Mouse (Mus musculus): ENCODE results near the gene Otub1.

Gene Otub1

DNA sequence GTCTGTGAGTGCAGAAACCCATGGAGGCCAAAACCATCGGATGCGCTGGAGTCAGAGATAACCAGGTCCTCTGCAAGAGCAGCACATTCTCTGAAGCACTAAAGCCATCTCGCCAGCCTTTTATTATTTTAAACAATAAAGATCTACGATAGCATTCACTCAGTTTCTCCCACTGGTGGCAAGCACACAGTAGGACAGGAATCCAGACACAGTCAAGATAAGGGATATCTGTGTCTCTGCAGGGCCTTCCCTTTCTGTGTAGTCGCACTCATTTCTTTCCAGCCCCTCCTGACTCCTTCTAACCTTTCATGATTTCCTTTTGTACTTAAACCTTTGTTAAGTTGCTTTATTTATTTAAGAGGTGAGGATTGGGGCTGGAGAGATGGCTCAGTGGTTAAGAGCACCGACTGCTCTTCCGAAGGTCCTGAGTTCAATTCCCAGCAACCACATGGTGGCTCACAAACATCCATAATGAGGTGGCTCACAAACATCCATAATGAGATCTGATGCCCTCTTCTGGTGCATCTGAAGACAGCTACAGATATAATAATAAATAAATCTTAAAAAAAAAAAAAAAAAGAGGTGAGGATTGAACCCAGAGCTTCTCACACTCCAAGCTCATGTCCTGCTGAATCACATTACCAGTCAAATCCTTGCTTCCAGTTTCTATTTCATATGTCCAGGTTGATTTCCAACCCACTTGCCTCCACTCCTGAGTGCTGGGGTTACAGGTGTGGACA, 4.0 kb upstream of the Otub1 start:
- no peak for DNase-seq (ENCODE audit: low spot score)

DNA sequence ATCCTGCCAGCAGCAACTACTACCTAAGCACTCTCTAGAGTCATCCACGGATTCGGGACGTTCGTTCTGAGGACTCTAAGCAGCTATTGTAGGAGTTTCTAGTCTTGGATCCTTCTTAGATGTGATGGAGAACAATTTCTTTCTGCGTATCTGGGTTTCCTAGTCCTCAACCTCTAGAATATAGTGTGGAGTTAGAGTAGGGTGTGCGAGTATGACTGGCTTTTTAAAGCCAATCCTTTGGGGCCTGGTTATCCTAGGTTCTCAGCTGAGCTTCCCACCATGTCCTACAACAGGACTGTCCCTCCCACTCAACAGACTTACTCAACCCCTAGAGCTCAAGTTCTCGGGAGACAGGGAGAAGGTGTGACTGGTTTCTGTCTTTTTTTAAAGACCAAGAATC, 790 bp downstream of the Otub1 start:
- DNase-seq (ENCODE audit: low spot score), result no peak

DNA sequence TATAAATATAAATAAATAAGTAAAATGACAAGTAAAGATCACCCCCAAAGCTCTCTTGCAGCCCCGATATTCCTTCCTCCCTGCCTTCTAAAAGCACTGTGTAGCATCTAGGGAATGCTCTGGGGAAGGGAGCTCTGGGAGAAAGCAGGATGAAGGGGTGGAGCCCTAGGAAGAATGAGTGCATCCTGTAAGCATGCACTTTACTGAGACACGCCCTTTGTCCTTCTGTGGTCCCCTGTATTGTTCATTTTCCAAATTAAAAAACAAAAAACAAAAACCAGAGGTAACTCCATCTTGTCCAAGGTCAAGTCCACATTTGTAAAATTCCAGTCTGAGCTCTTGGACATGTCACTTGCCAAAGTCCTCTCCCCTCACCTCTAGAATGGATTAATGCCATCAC, 1.2 kb downstream of the Otub1 start:
- no peak for DNase-seq (ENCODE audit: low spot score)

DNA sequence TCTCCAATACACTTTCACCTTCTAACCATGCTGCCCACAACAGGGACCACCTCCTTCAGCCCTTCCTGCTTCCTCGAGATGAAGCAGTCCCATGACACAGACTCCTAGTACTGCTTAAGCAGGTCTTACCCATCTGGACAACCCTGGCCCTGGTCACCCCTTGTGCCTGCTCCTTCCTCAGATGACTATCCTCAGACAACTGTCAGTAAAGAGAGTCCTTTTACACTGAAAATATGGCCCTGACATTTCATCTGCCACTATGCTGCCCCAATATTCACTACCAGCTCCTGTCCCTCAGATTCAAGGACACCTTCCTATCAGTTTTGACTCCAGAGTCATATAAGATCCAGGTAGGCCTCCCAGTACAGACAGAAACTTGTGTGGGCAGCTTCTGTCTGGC, 5.7 kb downstream of the Otub1 start:
- no peak for DNase-seq (ENCODE audit: low spot score)

DNA sequence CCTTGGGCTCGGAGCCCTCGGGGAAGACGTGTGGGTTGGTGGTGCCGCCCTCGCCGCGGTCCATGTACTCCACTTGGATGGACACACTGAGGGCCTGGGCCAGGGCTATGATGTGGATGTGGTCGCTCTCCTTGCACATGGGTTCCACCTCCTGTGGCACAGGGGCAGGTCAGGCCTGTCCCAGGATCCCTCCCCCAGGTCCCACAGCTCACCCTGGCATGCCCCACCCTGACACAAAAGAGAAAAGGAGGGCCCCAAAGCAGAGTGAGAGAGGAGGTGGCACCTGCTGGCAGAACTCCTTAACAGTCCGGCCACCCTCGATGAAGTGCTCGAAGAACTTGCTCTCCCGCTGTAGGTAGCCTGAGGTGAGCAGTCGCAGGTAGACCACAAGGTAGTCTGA, 7.0 kb downstream of the Otub1 start:
- DNase-seq (ENCODE audit: low spot score), result no peak

DNA sequence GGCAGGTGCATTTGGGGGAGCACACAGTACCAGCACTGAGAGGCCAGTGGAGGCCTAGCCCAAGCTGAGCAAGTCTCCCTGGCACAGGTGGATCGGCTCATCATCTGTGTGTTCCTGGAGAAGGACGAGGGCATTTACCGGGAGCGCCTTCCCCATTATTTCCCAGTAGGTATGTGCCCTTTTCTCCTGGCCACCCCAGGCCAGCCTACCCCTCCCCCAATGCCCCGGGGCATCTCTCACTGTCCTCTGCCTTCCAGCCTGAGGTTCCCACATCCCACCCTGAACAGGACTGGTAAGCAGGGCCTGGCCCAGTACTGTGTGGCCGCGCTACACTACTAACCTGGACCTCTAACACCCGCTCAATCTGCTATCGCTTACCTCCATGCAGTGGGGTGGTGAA, 8.7 kb downstream of the Otub1 start:
- DNase-seq (ENCODE audit: low spot score), result no peak

DNA sequence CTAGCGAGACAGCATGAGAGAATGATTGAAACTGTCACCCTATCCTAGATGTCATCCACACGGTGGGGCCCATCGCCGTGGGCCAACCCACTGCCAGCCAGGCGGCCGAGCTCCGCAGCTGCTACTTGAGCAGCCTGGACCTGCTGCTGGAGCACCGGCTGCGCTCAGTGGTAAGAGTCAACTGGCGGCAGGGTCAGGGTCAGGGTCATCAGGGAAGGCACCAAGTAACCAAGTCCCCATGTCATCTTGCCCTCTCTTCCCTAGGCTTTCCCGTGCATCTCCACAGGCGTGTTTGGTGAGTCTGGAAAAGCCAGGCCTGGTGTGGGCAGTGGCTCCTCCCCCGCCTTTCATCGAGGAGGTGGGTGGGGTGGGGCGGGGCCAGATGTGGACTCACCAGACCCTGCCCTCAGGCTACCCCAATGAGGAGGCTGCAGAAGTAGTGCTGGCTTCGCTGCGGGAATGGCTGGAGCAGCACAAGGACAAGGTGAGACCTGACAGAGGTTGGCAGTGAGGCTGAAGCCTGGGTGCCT, 9.3 kb downstream of the Otub1 start:
- peak; percentile 48 for DNase-seq (ENCODE audit: low spot score)

DNA sequence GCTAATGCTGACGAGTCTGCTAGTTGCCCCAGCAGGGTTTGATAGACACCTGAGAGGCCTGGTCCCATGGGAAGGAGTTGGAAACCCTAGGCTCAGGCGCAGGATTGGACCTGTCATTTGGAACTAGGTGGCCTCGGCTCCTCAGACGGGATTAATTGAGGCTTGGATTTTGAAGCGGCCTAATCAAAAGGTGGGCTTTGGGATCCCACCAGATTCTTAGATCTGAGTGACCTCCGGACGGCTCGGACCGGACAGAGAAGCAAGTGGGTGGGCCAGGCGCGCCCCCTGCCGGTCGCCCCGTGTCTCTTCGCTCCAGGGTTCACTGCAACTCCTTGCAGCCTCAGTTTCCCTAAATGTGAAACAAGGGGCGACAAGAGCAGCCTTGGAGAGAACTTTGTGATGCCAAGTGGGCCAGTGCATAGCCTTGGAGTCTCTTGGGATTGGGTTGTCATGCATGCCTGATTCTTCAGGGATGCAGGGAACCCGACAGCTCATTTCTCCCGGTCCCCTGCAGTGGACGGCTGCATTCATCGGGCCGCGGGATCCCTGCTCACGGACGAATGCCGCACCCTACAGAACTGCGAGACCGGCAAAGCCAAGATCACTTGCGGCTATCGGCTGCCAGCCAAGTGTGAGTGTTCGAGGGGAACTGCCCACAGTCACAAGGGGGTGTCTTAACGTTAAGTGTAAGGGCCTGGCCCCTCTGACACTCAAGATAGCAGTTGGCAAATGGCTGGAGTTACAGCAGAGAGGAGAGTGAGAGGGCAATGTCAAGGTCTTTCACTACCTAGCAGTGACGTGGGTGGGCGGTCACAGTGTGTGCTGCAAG, 10.0 kb downstream of the Otub1 start:
- peak; percentile 85 for DNase-seq (ENCODE audit: low spot score)

DNA sequence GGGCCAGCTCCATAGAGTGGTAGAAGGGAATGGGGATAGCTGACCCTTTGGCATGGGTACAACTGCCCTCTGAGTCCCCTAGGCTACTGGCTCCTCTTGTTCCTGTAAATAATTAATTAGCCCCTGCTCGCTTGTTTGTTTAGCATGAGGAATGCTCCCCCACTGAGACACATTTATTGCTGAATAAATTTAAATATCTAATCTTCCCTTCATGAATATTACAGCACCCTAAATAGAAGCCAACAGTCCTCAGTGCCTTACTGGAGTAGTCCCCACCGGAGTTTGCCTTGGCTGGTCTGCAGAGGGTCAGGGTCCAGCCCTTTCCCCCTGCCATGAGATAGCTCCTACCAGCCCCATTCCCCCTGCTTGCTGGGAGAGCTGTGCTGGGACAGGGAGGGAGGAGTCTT, 13.6 kb downstream of the Otub1 start:
- no peak for DNase-seq (ENCODE audit: low spot score)

DNA sequence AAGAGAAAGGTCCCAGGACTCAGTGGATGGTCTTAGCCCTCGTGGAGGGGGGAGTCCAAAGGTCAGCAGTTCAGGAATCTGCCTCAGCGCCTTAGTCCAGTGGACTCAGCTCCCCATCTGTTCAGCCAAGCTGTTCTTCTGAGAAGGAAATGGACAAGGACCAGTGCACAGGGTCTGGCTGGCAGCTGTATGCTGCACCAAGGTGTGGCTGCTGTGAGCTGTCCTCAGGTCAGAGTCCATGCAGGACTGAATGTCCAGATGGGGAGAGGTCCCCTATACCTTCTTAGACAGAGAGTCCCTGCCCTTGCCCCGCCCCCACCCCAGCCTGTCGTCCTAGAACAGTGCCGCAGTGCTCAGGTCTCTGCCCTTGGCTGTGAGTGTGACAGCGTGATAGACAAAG, 14.5 kb downstream of the Otub1 start:
- DNase-seq (ENCODE audit: low spot score), result no peak

DNA sequence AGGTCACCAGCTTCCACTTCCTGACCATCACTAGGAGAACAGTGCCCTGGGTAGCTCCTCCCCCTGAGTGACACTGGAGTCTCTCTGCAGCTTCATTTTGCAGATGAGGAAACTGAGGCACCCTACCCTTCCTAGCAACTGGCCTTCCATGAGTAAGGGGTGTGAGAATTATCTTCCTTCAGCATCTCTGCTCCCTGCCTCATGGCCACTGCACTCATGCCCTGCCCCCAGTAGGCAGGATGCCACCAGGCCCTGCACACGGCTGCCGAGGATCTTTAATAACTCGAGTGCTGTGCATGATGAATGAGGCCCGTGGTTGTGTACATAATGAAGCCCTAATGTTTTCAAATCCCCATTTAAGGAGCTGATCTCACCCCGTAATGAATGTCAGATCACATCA, 15.1 kb downstream of the Otub1 start:
- DNase-seq (ENCODE audit: low spot score), result no peak

DNA sequence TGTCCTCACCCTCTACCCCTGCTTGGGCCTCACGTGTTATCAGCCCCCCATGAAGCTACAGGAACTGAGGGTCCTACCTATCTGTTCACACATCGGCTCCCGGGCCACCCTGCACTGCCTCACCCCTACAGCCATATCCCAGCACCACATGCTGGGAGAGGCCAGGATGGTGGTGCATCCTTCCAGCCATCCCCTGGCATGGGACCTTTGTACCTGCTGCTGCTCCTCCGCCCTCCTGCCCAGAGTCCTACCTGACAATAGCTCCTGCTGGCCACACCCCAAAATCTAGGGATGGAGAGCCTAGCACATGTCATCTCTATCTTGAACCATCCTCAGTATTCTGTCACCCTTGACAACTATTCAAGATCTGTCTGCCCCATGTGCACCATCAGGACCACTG, 17.1 kb downstream of the Otub1 start:
- no peak for DNase-seq (ENCODE audit: low spot score)

DNA sequence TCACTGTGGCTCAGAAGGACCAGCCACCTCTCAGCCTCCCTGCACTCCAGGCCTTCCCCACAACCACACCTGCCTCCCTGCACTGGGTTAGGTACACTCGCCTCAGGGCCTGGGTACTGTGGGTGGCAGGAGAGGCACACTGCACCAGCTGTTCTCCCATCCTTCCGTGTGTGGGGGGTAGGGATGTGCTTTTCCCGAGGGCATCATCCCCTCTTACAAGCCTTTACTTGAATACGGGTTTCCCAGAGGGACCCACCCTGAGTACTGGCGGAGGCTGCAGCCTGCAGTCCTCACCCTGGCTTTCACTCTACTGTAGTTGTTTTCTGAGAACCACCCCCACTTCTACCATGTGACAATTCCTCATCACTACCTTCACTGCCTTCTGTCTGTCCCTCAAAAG, 19.0 kb downstream of the Otub1 start:
- DNase-seq (ENCODE audit: low spot score), result no peak

DNA sequence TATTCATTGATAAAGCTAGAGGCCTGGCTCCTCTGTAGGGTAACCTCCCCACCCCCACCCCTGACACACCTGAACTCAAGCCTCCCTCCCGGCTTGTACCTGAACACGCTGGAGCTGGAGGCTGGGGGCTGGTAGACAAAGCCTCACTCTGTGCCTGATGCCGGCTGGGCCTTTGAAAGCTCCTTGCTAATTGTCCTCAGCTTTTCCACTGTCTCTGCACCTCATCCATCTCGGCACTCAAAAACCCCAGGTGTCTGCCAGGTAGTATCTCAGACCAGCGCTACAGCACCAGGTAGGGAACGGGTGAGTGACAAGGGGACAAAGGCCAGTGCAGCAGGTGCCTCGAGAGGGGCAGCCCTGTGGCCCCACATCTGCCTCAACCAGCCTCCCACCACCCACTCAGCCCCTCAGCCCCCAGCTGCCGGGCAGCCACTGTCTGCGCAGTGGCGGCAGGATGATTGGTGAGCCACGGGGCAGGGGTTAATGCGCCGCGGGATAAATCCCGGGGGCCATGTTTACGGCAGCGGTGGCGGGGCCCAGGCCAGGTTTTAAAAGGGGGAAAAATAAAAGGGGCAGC, 20.3 kb downstream of the Otub1 start:
- no peak for DNase-seq (ENCODE audit: low spot score)

DNA sequence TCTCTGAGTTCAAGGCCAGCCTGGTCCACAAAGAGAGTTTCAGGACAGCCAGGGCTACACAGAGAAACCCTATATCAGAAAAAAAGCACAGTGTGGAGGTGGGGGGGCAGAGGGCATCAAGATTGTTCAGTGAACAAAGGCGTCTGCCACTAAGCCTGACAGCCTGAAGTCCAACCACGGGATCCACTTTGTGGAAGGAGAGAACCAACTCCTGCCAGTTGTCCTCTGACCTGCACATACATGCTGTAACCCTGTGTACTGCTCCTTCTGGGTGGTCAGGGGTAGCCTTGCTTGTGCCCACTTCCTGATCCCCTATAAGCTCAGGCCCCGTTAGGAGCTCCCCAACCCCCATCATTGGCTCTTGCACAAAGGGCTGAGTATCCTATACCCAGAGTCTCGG, 21.1 kb downstream of the Otub1 start:
- no peak for DNase-seq (ENCODE audit: low spot score)

DNA sequence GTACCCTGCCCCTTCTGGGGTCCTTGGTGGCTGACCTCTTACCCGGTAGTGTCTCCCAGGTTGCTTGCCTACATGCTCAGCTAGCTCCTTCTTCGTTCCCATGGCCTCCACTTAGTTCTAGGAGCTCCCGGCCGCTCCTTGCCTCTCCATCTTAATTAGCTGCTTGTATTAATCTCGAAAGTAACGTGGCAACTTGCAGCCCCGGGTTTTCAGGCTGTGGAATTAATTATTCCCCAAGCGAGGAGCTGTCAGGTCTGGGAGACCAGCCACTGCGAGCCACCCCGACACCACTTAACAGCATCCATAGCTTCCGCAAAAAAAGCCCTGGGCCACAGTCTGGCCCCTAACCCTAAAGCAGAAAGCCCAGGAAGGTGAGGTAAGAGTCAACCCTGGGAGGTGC, 22.7 kb downstream of the Otub1 start:
- no peak for DNase-seq (ENCODE audit: low spot score)

DNA sequence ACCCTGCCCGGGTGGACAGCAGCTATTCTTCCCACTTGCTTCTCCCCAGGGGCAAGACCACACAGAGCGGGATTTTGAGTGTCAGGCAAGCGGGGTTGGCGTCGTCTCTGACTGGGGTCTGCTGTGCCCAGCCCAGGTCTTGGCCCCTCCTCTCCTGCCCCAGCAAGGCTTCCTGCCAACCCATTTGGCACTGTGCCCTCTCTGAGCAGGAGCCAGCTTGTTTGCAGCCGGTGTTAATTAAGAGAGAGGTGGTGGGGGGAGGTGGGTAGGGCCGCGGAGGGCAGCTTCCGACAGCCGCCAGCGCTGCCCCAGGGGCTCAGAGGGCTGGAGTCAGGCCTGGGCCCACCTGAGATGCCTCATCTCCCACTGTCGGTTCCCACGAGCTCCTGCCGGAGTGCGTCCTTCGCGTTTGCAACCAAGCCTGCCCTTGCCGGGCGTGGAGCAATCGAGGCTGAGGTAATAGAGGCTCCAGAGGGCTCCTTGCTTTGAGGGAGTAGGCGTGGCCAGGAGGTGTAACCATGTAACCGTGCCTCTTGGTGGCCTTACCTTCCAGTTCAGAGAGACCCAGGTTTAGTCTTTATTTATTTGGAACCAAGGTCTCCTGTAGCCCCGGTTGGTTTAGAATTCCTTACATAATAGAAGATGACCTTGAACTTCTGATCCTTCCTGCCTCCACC, 23.7 kb downstream of the Otub1 start:
- DNase-seq (ENCODE audit: low spot score), result peak; percentile 63

DNA sequence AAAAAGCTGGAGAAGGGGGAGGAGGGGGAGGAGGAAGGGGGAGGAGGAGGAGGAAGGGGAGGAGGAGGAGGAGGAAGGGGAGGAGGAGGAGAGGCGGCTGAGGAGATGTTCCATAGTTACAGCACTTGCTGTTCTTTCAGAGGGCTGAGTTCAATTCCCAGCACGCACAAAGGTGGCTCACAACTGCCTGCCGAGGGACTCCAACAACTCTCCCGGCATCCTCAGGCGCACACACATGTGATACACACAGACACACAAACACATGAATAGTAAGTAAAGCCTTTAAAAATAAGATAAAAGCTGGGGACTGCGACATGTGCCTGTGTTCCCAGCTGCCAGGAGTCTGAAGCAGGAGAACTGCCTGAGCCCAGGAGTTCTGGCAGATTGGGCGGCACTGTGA, 24.6 kb downstream of the Otub1 start:
- no peak for DNase-seq (ENCODE audit: low spot score)

DNA sequence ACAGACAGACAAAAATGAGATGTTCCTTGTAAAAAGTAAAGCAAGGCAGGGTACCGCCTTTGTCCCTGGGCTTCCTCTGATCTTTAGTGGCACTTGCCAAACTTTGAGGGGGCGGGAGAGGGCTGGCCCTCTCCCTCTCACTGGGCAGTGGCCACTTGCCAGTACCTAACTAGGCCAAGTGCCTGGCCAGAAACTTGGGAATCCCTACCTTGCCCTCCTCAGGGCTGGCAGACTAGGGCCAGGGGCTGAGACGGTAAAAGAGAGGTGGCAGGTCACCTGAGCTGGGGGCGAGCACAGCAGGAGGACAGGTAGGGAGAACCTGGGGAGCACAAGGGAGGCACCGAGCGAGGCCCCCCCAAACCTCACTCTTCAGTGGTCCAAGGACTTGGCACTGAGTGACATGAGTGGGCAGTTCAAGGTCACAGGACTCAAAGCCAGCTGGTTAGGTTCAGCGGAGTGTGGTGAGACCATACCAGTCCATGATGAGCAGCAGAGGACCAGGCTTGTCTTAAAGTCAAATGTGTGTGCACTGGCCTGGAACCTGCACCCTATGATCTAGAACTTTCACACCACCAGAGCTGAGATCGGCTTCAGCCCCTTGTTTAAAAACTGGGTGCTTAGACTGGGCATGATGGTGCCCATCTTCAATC, 25.2 kb downstream of the Otub1 start:
- DNase-seq (ENCODE audit: low spot score), result no peak

DNA sequence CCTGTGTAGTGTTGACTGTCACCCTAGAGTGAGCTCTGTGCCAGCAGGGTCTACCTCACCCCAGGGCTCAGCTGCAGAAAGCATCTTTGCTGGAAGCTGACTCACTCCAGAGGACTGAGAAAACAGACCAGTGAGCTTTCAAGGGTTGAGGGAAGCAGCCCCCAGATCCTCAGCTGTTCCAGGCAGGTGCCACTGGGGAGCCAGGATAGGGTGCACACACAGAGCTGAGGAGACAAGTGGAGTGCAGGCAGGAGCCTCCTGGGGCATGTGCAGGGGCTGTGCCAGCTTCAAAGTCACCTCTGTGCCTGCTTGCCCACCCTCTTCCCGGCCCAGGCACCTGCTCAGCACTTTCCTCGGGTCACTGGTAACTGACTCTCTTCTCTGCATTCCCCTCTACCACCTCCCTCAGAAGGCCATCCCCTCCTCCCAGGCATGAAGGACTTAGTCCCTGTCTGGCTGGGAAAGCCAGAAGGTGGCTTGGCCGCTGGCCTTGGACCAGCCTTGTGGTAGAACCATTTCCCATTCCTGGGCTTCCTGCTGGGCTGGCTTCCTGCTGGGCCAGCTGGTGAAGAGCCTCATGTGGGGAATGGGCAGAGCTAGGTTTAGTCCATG, 27.2 kb downstream of the Otub1 start:
- DNase-seq (ENCODE audit: low spot score), result no peak

DNA sequence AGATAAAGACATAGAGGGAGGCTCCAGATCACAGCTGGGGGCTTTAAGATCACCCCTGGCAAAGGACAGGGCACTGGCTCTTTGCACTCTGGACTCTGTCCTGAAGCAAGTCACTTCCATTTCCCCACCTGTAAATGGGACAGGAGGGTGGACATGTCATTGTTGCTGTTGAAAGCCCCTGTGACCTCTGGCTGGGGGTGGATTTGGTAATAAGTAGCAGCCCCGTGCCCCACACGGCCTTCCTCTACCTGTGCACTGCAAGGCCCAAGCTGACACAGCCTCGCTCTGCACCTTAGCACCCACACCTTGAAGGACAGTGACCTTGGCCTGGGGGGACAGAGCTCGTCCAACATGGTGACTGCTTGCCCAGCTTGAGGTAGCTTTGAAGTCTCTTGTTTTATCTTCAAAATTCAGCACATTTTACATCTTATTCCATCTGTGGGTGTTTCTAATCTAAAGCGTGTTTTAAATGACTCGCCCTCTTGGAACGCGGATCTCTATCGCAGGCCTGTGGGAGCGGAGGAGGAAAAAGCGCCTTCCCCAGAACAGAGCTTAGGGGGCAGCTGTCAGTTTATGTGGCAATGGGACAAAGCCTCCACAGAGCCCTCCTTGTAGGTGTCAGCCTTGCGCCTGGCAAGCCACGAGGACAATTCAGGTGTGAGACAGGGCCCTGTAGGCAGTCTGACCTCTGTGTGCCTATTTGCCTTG, 28.2 kb downstream of the Otub1 start:
- no peak for DNase-seq (ENCODE audit: low spot score)
